Mouse (Mus musculus) layer of hippocampus, postnatal 25 days (tissue): Measurements from ENCODE around the gene Aplp1. TPM values are rescaled to one million over a fixed set of nuclear protein-coding genes. Genes with fewer than 3 reads are reported as not detected.

Source experiments
- DNase-seq, 2 experiments: peaks; one replicate each; pipeline ENCODE4 v3.0.0; 2022; ENCODE audit warnings: mixed read lengths in 2 of 2, low spot score in 1 of 2; ENCODE audit errors: extremely low spot score in 1 of 2
- total RNA-seq, 2 experiments: library from RNA; stranded (reverse); gene quantifications; 2 replicates each; pipeline ENCODE4 v1.2.3; 2021

Gene Aplp1
- total RNA-seq, 2 experiments from 2014 or later, result 1,227 to 1,377 TPM

- no peak for DNase-seq
Measured at GRCm38 (mm10) chr7:30413596-30413995, 31.7 kb downstream of the Aplp1 start, which contains the start of gene Tyrobp. Gene Tyrobp, plus strand, starts transcription at chr7:30413760.

DNA sequence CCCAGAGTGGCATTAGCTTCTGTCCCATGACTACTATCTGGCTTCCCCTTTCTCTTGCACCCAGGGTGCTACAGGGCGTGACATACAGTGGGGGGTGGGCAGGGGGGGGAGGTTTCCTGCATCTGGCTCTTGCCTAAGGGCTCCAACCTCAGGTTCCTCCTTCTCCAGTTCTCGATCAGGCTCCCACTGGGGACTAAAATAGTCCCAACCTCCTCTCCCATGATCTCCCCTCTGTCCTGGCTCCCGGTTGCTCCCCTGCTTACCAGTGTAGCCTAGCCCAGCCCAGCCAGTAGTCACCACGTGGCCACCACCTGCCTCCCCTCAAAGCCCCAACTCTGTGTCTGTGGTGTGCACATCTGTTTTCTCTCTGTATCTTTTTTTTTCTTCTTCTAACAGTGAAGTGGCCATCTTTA, 32.6 kb downstream of the Aplp1 start:
- no peak for DNase-seq

GRCm38 (mm10) chr7:30411023-30411422, 34.3 kb downstream of the Aplp1 start:
- no peak for DNase-seq

DNA sequence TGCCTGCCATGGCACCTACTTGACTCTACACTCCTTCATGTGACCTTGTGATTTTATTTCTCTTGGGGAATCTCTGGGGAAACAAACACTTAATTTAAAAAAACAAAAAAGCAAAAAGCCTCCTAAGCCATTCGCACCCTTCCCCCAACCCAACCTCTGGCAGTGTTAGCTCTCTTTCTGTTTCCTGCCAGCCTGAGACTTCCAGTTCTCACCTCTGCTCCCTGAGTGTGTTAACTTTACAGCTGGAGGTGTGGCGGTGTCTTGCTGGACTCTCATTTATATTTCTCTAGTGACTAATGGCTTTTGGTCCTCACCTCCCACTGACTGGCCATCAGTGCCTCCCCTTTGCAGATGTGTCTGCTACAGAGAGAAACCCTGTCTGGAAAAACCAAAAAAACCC, 35.5 kb downstream of the Aplp1 start:
- no peak for DNase-seq

- DNase-seq, result no peak
Measured at GRCm38 (mm10) chr7:30408639-30409038, 36.7 kb downstream of the Aplp1 start.

GRCm38 (mm10) chr7:30402343-30402742, 43.0 kb downstream of the Aplp1 start:
- DNase-seq, result no peak

DNA sequence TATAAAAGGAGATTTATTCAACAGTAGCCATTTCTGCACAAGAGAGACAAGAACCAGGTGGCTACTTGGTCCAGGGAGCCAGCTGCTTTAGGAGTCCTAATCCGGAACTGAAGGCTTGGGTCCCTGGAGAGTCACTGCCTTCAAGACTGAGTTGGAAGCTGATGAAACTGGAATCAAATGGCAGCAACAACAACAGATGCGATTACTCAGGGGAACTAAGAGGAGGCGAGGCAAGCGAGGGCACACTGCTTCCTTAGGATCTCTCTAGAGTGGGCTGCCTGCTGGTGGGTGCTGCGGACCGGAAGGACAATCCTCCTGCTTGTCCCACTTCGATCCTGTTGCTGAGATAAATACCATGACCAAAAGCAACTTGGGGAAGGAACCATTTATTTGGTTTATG, 45.7 kb downstream of the Aplp1 start:
- DNase-seq, result no peak

DNA sequence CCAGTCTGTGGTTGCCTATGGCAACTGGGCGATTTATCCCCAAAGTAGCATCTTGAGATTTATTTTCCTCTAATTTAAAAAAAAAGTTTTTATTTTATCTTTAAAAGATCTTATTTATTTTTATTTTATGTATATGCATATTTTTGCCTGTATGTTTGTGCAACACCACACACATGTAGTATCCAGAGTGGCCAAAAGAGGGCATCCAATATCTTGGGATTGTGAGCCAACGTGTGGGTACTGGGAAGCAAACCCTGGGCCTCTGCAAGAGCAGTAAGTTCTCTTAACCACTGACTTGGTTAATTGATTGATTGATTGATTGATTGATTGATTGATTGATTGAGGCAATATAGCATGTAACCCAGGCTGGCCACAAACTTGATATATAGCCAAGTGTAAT, 50.5 kb downstream of the Aplp1 start:
- no peak for DNase-seq

DNA sequence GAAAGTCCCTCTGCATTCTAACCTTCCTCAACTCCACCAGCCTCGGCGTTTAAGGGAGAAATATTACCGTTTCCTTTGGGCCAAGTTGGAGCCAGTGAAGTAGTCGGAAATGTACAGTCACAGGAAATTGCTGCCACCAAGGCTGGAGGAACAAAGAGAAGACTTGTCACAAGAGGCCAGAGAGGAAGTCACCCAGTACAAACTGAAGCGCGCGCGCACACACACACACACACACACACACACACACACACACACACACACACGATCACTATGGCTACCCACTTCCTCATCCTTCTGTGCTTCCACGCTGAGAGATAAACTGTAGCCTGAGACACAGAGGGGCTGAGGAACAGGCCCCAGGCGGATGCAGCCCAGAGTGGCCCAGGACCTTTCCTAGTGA, 51.0 kb downstream of the Aplp1 start:
- no peak for DNase-seq

DNA sequence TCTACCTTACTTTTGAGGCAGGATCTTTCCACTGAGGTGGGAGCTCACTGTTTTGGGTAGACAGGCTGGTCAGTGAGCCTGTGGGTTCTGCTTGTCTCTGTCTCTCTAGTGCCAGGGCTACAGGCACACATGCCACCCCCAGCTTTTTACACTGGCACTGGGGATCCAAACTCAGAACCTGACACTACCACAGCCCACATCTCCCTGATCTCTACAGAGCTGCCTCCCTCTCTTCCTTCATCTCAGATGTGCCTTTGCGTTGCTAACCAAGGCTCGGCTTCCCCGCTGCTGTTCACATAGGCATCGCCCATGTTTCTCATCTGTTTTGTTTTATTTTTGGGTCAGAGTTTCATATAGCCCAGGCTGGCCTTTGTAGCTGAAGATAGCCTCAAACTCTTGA, 51.7 kb downstream of the Aplp1 start:
- no peak for DNase-seq

DNA sequence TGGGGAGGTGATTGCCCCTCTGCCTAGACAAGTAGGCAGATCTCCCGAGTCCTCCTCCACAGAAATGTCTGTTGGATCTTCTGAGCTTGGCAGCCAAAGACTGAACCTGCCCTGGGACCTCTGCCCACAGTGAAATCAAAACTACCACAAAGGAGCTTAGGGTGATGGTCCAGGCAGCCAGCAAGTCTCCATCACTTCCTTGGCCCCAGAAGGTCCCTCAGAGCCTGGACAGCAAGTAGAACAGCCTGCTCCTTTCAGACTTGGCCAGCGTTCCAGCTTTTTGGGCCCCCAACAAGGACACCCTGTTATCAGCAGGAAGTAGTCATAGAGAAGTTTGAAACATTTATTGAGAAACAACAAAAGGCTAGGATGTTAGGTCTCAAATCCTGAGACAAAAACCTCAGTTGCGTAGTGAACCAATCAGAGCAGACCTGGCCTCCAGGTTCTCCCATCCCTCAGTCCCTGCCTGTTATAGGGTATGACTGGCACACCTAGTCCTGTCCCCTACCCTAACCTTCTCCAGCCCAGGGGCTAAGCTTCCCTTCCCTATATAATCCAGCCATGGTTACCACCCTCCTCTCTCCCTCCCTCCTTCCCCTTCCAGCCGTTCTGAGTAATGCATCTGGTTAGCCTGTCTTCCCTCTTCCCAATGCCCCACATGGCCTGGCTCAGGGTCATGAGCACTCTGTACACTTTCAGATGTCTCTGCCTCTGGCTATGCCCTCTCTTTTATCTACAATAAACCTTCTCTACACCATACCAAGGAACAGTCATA, 52.4 kb downstream of the Aplp1 start:
- no peak for DNase-seq

Other genes with a start within 250 kb of the Aplp1 start
- 100 to 1,000 TPM; 206 to 218 TPM for gene Capns1, start 246.7 kb downstream of the Aplp1 start, total RNA-seq
- 10 to 100 TPM; 60.0 to 64.5 TPM for gene Polr2i, start 213.6 kb downstream of the Aplp1 start, total RNA-seq
- gene Tbcb, start 213.3 kb downstream of the Aplp1 start, total RNA-seq, result 100 to 1,000 TPM; 115 to 136 TPM
- gene Ovol3, start 209.8 kb downstream of the Aplp1 start, total RNA-seq, result not detected
- under 1 TPM; 0.22 to 0.73 TPM for gene Thap8, start 165.4 kb downstream of the Aplp1 start, total RNA-seq
- gene Wdr62, start 165.1 kb downstream of the Aplp1 start, total RNA-seq, result 1 to 10 TPM; 1.4 to 1.7 TPM
- 100 to 1,000 TPM; 437 to 515 TPM for gene Clip3, start 153.8 kb downstream of the Aplp1 start, total RNA-seq
- 10 to 100 TPM; 47.1 to 55.1 TPM for gene Alkbh6, start 136.8 kb downstream of the Aplp1 start, total RNA-seq
- gene Syne4, start 130.7 kb downstream of the Aplp1 start, total RNA-seq, result 10 to 100 TPM in 1 of 2 experiments, 1 to 10 TPM in 1; 6.4 to 13.1 TPM
- under 1 TPM; 0.15 to 0.75 TPM for gene E130208F15Rik, start 123.8 kb downstream of the Aplp1 start, total RNA-seq
- gene Sdhaf1, start 121.6 kb downstream of the Aplp1 start, total RNA-seq, result 1 to 10 TPM; 7.8 to 7.9 TPM
- 10 to 100 TPM; 33.6 to 34.7 TPM for gene Lrfn3, start 82.8 kb downstream of the Aplp1 start, total RNA-seq
- gene Tyrobp, start 31.8 kb downstream of the Aplp1 start, total RNA-seq, result 10 to 100 TPM; 28.8 to 31.4 TPM
- 1 to 10 TPM in 1 of 2 experiments, under 1 TPM in 1; 0.98 to 1.0 TPM for gene Hcst, start 25.7 kb downstream of the Aplp1 start, total RNA-seq
- gene Nfkbid, start 23.8 kb downstream of the Aplp1 start, total RNA-seq, result 1 to 10 TPM; 2.9 to 3.0 TPM
- gene Kirrel2, start 12.2 kb upstream of the Aplp1 start, total RNA-seq, result 10 to 100 TPM; 15.3 to 16.4 TPM
- gene Nphs1, start 12.8 kb upstream of the Aplp1 start, total RNA-seq, result 1 to 10 TPM; 1.8 to 2.2 TPM
- not detected for gene Prodh2, start 48.1 kb upstream of the Aplp1 start, total RNA-seq
- 100 to 1,000 TPM; 103 to 132 TPM for gene Arhgap33, start 89.5 kb upstream of the Aplp1 start, total RNA-seq
- gene Hspb6, start 106.6 kb upstream of the Aplp1 start, total RNA-seq, result 1 to 10 TPM; 3.4 to 4.3 TPM
- gene Proser3, start 106.8 kb upstream of the Aplp1 start, total RNA-seq, result 1 to 10 TPM; 3.5 to 3.6 TPM
- gene Lin37, start 114.3 kb upstream of the Aplp1 start, total RNA-seq, result 10 to 100 TPM; 36.8 to 44.9 TPM
- 10 to 100 TPM; 69.8 to 72.5 TPM for gene U2af1l4, start 117.8 kb upstream of the Aplp1 start, total RNA-seq
- 1 to 10 TPM; 6.8 to 8.8 TPM for gene Gm49396, start 117.8 kb upstream of the Aplp1 start, total RNA-seq
- gene Psenen, start 118.1 kb upstream of the Aplp1 start, total RNA-seq, result 10 to 100 TPM; 76.0 to 92.1 TPM
- 1 to 10 TPM; 4.7 to 5.2 TPM for gene Igflr1, start 119.9 kb upstream of the Aplp1 start, total RNA-seq
- 10 to 100 TPM; 39.1 to 57.1 TPM for gene Kmt2b, start 143.2 kb upstream of the Aplp1 start, total RNA-seq
- gene Zbtb32, start 153.4 kb upstream of the Aplp1 start, total RNA-seq, result not detected
- gene Upk1a, start 167.3 kb upstream of the Aplp1 start, total RNA-seq, result under 1 TPM in 1 of 2 experiments, not detected in 1; 0.20 TPM
- gene Cox6b1, start 180.6 kb upstream of the Aplp1 start, total RNA-seq, result 100 to 1,000 TPM; 631 to 741 TPM
- not detected for gene Etv2, start 190.3 kb upstream of the Aplp1 start, total RNA-seq
- gene Rbm42, start 204.8 kb upstream of the Aplp1 start, total RNA-seq, result 10 to 100 TPM; 75.3 to 81.5 TPM
- 1 to 10 TPM; 4.2 to 6.6 TPM for gene Haus5, start 219.5 kb upstream of the Aplp1 start, total RNA-seq
- not detected for gene Pmis2, start 226.1 kb upstream of the Aplp1 start, total RNA-seq